Mouse (Mus musculus): ENCODE data around the gene Msl1. TPM values are rescaled to one million over a fixed set of nuclear protein-coding genes. Genes with fewer than 3 reads are reported as not detected.

The Msl1 gene
- total and polyA plus RNA-seq, 2 experiments from 2014 or later: 25.8 to 88.3 TPM

DNA sequence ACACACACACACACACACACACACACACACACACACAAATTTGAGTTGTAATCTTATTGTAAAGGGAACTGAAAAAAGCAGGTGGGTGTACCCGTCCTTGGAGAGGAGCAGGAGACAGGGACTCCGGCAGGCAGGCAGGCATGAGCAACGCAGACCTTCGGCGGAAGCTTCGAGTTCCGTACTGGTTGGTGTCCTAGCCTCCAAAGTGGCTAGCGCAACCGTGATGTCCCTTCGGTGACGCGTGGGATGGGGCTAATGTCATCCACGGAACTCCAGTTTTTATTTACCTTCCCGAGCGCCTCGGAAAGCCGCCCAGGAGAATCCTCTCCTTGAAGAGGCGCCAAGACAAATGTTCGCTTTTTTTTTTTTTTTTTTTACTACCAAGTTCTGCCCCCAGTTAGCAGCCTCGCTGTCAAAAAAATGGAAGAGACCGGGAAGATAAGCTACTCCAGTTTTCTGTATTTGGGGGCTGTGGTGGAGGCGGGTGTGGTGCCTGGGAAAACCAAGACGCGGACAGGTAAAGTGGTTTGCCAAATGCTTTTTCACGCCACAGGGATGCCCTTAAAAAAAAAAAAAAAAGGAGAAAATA, 6.0 kb upstream of the Msl1 start:
- Histone ChIP-seq H3K4me2 (ENCODE audit: low read depth, low read length, poor library complexity, severe bottlenecking) (peak overlapping the region; percentile 92), H3K4me1 (ENCODE audit: insufficient read depth, low read length) (peaks cover 6% of the 10 kb centered on the region), H3K9me3 (ENCODE audit: low read length) (no peaks in the 10 kb centered on the region), H3K36me3 (ENCODE audit: insufficient read depth, low read length) (no peaks in the 10 kb centered on the region), H3K4me3 (ENCODE audit: low read depth, low read length) (peak overlapping the region; percentile 41), H3K27ac (ENCODE audit: low read depth, low read length) (no peak overlapping the region), H3K27me3 (ENCODE audit: insufficient read depth, low read length) (no peaks in the 10 kb centered on the region), H3K9ac (replicated peaks; ENCODE audit: low read length, poor library complexity, severe bottlenecking) (peak overlapping the region; percentile 48; the same call in 1 of the 2 replicates)
- no peak for DNase-seq (ENCODE audit: low spot score)
- under 1% methylated on average over 25 of the region's 25 CpGs for WGBS
- ATAC-seq (ENCODE audit: low FRiP score): no peak; the same call in 1 of the 2 replicates
- no peak for TF ChIP-seq CTCF (IDR thresholded peaks at IDR 0.05)

DNA sequence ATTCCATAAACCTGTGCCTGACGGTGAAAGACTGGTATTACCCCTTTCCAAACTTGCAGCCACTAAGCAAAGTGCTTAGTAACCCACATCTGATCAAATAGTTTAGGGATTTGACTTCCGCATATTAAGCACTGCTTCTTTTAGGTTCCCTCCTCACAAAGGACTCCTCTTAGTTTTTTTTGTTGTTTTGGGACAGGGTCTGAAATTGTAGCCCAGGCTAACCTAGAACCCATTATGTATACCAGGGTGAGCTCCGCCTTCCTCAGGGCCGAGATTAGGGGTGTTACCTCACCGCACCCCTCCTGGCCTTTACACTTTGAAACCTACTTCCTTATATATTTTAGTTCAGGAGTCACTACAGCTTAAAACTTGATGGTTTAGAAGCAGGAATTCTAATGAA, 5.5 kb upstream of the Msl1 start:
- Histone ChIP-seq H3K27me3 (ENCODE audit: insufficient read depth, low read length) (no peaks in the 10 kb centered on the region), H3K4me2 (ENCODE audit: low read depth, low read length, poor library complexity, severe bottlenecking) (peak overlapping the region; percentile 92), H3K4me3 (ENCODE audit: low read depth, low read length) (peak overlapping the region; percentile 41), H3K9ac (replicated peaks; ENCODE audit: low read length, poor library complexity, severe bottlenecking) (no peak overlapping the region), H3K27ac (ENCODE audit: low read depth, low read length) (no peak overlapping the region), H3K36me3 (ENCODE audit: insufficient read depth, low read length) (no peaks in the 10 kb centered on the region), H3K9me3 (ENCODE audit: low read length) (no peaks in the 10 kb centered on the region), H3K4me1 (ENCODE audit: insufficient read depth, low read length) (peaks cover 6% of the 10 kb centered on the region)
- DNase-seq (ENCODE audit: low spot score): no peak
- WGBS: 37% methylated on average over 5 of the region's 5 CpGs
- no peak for TF ChIP-seq CTCF (IDR thresholded peaks at IDR 0.05)
- no peak for ATAC-seq (ENCODE audit: low FRiP score)

DNA sequence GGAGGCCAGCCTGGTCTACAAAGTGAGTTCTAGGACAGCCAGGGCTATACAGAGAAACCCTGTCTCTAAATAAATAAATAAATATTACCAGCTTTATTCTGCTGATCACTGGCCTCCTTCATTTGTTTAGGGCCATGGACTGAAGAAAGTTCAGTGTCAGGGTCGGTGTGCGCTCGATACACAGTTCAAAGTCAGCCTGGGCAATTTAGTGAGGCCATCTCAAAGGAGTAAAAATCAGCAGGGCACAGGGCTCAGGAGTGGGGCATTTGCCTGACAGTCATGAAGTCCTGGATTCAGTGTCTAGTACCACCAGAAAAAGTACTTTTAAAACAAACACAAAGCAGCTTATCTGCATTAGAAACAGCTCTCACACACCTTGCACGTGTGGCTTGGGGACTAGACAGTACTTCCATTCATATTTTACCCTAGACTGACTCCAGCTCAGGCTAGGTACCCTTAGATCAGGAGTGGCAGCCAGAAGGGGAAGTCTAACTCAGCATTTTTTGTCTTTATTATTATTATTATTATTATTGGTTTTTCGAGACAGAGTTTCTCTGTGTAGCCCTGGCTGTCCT, 4.6 kb upstream of the Msl1 start:
- DNase-seq (ENCODE audit: low spot score) (no peak), ATAC-seq (ENCODE audit: low FRiP score) (no peak)
- no peak overlapping the region for H3K9ac ChIP-seq (replicated peaks; ENCODE audit: low read length, poor library complexity, severe bottlenecking)
- 84% methylated on average over 5 of the region's 5 CpGs for WGBS
- H3K36me3 ChIP-seq (ENCODE audit: insufficient read depth, low read length): no peaks in the 10 kb centered on the region
- no peaks in the 10 kb centered on the region for H3K9me3 ChIP-seq (ENCODE audit: low read length)
- H3K27ac ChIP-seq (ENCODE audit: low read depth, low read length): no peak overlapping the region
- peaks cover 6% of the 10 kb centered on the region for H3K4me1 ChIP-seq (ENCODE audit: insufficient read depth, low read length)
- H3K4me2 ChIP-seq (ENCODE audit: low read depth, low read length, poor library complexity, severe bottlenecking): no peak overlapping the region
- no peak for TF ChIP-seq CTCF (IDR thresholded peaks at IDR 0.05)
- H3K27me3 ChIP-seq (ENCODE audit: insufficient read depth, low read length): no peaks in the 10 kb centered on the region
- H3K4me3 ChIP-seq (ENCODE audit: low read depth, low read length): no peak overlapping the region

DNA sequence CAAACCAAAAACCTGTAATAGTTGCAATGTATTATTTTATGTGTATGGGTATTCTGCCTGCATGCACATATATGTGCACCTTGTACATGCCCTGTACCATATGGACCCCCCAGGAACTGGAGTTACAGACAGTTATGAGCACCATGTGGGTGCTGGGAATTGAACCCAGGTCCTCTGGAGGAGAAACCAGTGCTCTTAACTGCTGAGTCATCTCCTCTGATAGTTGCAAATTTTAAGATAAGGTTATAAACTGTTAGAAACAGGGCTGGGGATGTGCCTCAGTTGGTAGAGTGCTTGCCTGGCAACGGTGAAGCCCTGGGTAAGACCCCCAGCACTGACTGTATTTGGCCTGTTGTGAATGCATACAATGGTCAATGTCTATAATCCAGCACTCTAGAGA, 3.9 kb upstream of the Msl1 start:
- DNase-seq (ENCODE audit: low spot score) (no peak), ATAC-seq (ENCODE audit: low FRiP score) (no peak)
- WGBS: 88% methylated on average over 1 of the region's 1 CpGs
- Histone ChIP-seq H3K27ac (ENCODE audit: low read depth, low read length) (no peak overlapping the region), H3K9ac (replicated peaks; ENCODE audit: low read length, poor library complexity, severe bottlenecking) (no peak overlapping the region), H3K4me1 (ENCODE audit: insufficient read depth, low read length) (peaks cover 2% of the 10 kb centered on the region), H3K27me3 (ENCODE audit: insufficient read depth, low read length) (no peaks in the 10 kb centered on the region), H3K4me2 (ENCODE audit: low read depth, low read length, poor library complexity, severe bottlenecking) (no peak overlapping the region), H3K36me3 (ENCODE audit: insufficient read depth, low read length) (no peaks in the 10 kb centered on the region), H3K4me3 (ENCODE audit: low read depth, low read length) (no peak overlapping the region), H3K9me3 (ENCODE audit: low read length) (no peaks in the 10 kb centered on the region)
- no peak for TF ChIP-seq CTCF (IDR thresholded peaks at IDR 0.05)

DNA sequence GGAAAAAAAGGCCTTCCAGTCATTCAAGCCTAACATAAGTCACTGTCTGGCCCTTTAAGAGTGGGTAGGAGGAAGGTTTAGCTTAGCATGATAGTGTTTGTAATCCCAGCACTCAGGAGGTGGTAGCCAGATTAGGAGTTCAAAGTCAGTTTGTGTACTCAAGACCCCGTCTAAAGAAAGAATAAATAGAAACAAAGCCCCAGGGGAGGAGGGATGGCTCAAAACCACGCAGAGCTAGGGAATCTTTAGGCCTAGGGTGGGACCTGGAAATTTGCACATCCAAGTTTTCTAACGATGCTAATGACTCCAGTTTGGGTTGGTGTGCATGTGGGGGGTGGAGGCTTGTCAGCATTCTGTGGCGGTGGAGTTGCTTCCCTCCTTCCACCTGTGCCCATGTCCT, 3.2 kb upstream of the Msl1 start:
- no peaks in the 10 kb centered on the region for H3K27me3 ChIP-seq (ENCODE audit: insufficient read depth, low read length)
- no peak overlapping the region for H3K4me3 ChIP-seq (ENCODE audit: low read depth, low read length)
- no peak overlapping the region for H3K4me2 ChIP-seq (ENCODE audit: low read depth, low read length, poor library complexity, severe bottlenecking)
- 5% methylated on average over 4 of the region's 4 CpGs for WGBS
- no peak for ATAC-seq (ENCODE audit: low FRiP score)
- no peak for TF ChIP-seq CTCF (IDR thresholded peaks at IDR 0.05)
- peaks cover 2% of the 10 kb centered on the region for H3K4me1 ChIP-seq (ENCODE audit: insufficient read depth, low read length)
- H3K27ac ChIP-seq (ENCODE audit: low read depth, low read length): no peak overlapping the region
- DNase-seq (ENCODE audit: low spot score): no peak
- no peaks in the 10 kb centered on the region for H3K9me3 ChIP-seq (ENCODE audit: low read length)
- H3K9ac ChIP-seq (replicated peaks; ENCODE audit: low read length, poor library complexity, severe bottlenecking): no peak overlapping the region
- no peaks in the 10 kb centered on the region for H3K36me3 ChIP-seq (ENCODE audit: insufficient read depth, low read length)

DNA sequence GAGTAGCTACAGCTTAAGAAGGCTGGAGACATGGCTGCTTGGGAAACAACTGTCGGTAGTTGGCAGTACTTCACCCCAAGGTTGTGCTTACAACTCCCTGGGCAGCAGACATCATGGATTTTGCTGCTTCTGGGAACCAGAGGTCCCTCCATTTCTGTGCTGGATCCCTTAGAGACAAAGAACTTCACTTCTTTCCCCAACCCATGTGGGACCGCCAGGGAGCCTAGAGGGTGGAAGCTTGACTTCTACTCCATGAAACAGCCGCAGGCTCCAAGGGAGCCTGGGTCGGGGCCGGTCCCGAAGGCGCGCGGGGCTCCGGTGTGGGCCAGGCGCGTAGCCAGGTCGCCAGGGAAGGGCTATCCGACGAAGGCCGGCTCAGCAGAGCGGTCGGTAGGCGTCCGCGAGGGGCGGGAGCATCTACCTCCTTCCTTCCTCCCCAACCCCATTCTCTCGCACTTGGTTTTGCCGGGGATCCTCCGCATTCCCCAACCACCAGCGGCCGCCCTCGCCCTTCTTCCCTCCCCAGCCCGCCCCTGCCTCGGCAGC, 774 bp upstream of the Msl1 start:
- DNase-seq (ENCODE audit: low spot score) (peak; percentile 82), ATAC-seq (ENCODE audit: low FRiP score) (peak; percentile 59)
- H3K36me3 ChIP-seq (ENCODE audit: insufficient read depth, low read length): peaks cover 8% of the 10 kb centered on the region
- 0 out of 2 replicates have a peak, but pooled peaks cover 3% of the 10 kb centered on the region for H3K4me1 ChIP-seq (ENCODE audit: insufficient read depth, low read length)
- WGBS: 2% methylated on average over 18 of the region's 30 CpGs
- peak overlapping the region; percentile 73 for H3K4me2 ChIP-seq (ENCODE audit: low read depth, low read length, poor library complexity, severe bottlenecking)
- H3K27me3 ChIP-seq (ENCODE audit: insufficient read depth, low read length): no peaks in the 10 kb centered on the region
- H3K9me3 ChIP-seq (ENCODE audit: low read length): no peaks in the 10 kb centered on the region
- peak; percentile 65 for TF ChIP-seq CTCF (IDR thresholded peaks at IDR 0.05)
- H3K9ac ChIP-seq (replicated peaks; ENCODE audit: low read length, poor library complexity, severe bottlenecking): peak overlapping the region; percentile 99
- H3K27ac ChIP-seq (ENCODE audit: low read depth, low read length): peak overlapping the region; percentile 100
- H3K4me3 ChIP-seq (ENCODE audit: low read depth, low read length): peak overlapping the region; percentile 94
